7 mouse cellular contexts compared by ENCODE assay signal in genomic region chr16:16526097-16526740, GRCm38 (mm10).
A peak's percentile ranks its signal among the peaks of the same experiment; 100 is the strongest.
DNase-seq lines count a peak whose midpoint lies in the region; ATAC-seq and TF ChIP-seq lines count a peak whose summit lies in the region.

No protein-coding gene starts in this region.

- TF ChIP-seq POLR2A in brain, embryonic 14.5 days (IDR thresholded peaks at IDR 0.05; ENCODE audit: borderline replicate concordance, extremely low read depth, insufficient read depth, insufficient read length, poor library complexity, severe bottlenecking): no peak

- no peaks in the 10 kb centered on the region for H3K27me3 ChIP-seq in lung, embryonic 15.5 days
- H3K27me3 ChIP-seq in heart, embryonic 13.5 days (replicated peaks): no peaks in the 10 kb centered on the region
- no peaks in the 10 kb centered on the region for H3K27me3 ChIP-seq in midbrain, postnatal 0 days (ENCODE audit: insufficient read depth, low read length)
- H3K27me3 ChIP-seq in hindbrain, embryonic 13.5 days: no peaks in the 10 kb centered on the region

- 42% methylated on average over 6 of the region's 6 CpGs for WGBS in lung, embryonic 15.5 days
- 41% methylated on average over 6 of the region's 6 CpGs for WGBS in heart, embryonic 13.5 days
- whole genome bisulfite sequencing in midbrain, postnatal 0 days: 62% methylated on average over 6 of the region's 6 CpGs
- WGBS in hindbrain, embryonic 13.5 days: 61% methylated on average over 6 of the region's 6 CpGs

- H3K9me3 ChIP-seq in lung, embryonic 15.5 days: no peaks in the 10 kb centered on the region
- no peaks in the 10 kb centered on the region for H3K9me3 ChIP-seq in heart, embryonic 13.5 days
- no peaks in the 10 kb centered on the region for H3K9me3 ChIP-seq in midbrain, postnatal 0 days (ENCODE audit: low read length)
- no peaks in the 10 kb centered on the region for H3K9me3 ChIP-seq in hindbrain, embryonic 13.5 days

- no peak overlapping the region for H3K4me3 ChIP-seq in lung, embryonic 15.5 days
- peak overlapping the region; percentile 47 for H3K4me3 ChIP-seq in heart, embryonic 13.5 days
- no peak overlapping the region for H3K4me3 ChIP-seq in midbrain, postnatal 0 days (ENCODE audit: low read depth, low read length)
- no peak overlapping the region for H3K4me3 ChIP-seq in hindbrain, embryonic 13.5 days

- peak overlapping the region; percentile 65 for H3K27ac ChIP-seq in lung, embryonic 15.5 days
- H3K27ac ChIP-seq in heart, embryonic 13.5 days (replicated peaks): peak overlapping the region; percentile 85
- peak overlapping the region; percentile 1; the same call in 1 of the 2 replicates for H3K27ac ChIP-seq in midbrain, postnatal 0 days (ENCODE audit: low read depth, low read length)
- no peak overlapping the region; the same call in 1 of the 2 replicates for H3K27ac ChIP-seq in hindbrain, embryonic 13.5 days

- H3K4me2 ChIP-seq in lung, embryonic 15.5 days: peak overlapping the region; percentile 27
- H3K4me2 ChIP-seq in heart, embryonic 13.5 days: peak overlapping the region; percentile 65
- no peak overlapping the region for H3K4me2 ChIP-seq in midbrain, postnatal 0 days (ENCODE audit: low read depth, low read length, poor library complexity, severe bottlenecking)
- H3K4me2 ChIP-seq in hindbrain, embryonic 13.5 days: no peak overlapping the region

- DNase-seq in lung, postnatal 25 days (ENCODE audit: low spot score): no peak
- DNase-seq in brain, embryonic 14.5 days (ENCODE audit: low read depth): peak; percentile 24
- peak; percentile 9 for DNase-seq in midbrain, postnatal 0 days (ENCODE audit: low spot score)
- no peak for DNase-seq in spleen, postnatal 10 days (ENCODE audit: low spot score in 2 of 2)

- peaks cover 20% of the 10 kb centered on the region for H3K4me1 ChIP-seq in lung, embryonic 15.5 days
- peaks cover 56% of the 10 kb centered on the region for H3K4me1 ChIP-seq in heart, embryonic 13.5 days
- H3K4me1 ChIP-seq in midbrain, postnatal 0 days (ENCODE audit: insufficient read depth, low read length): peaks cover 3% of the 10 kb centered on the region; the same call in 1 of the 2 replicates
- H3K4me1 ChIP-seq in hindbrain, embryonic 13.5 days (replicated peaks): peaks cover 40% of the 10 kb centered on the region

- no peak overlapping the region for H3K9ac ChIP-seq in lung, embryonic 15.5 days
- H3K9ac ChIP-seq in heart, embryonic 13.5 days: peak overlapping the region; percentile 77
- no peak overlapping the region for H3K9ac ChIP-seq in midbrain, postnatal 0 days (replicated peaks; ENCODE audit: low read length, poor library complexity, severe bottlenecking)
- H3K9ac ChIP-seq in hindbrain, embryonic 13.5 days: no peak overlapping the region

- no peaks in the 10 kb centered on the region for H3K36me3 ChIP-seq in lung, embryonic 15.5 days
- H3K36me3 ChIP-seq in heart, embryonic 13.5 days: no peaks in the 10 kb centered on the region
- H3K36me3 ChIP-seq in midbrain, postnatal 0 days (ENCODE audit: insufficient read depth, low read length): no peaks in the 10 kb centered on the region
- H3K36me3 ChIP-seq in hindbrain, embryonic 13.5 days: no peaks in the 10 kb centered on the region

- peak; percentile 31; the same call in 1 of the 2 replicates for ATAC-seq in lung, embryonic 15.5 days (ENCODE audit: borderline replicate concordance, extremely low read depth, low FRiP score, low TSS enrichment)
- ATAC-seq in heart, embryonic 13.5 days (ENCODE audit: extremely low read depth, insufficient number of reproducible peaks, low FRiP score, low TSS enrichment): no peak
- ATAC-seq in midbrain, postnatal 0 days (ENCODE audit: low FRiP score): no peak
- no peak for ATAC-seq in hindbrain, embryonic 13.5 days (ENCODE audit: low FRiP score)

- TF ChIP-seq CTCF in brain, embryonic 14.5 days (IDR thresholded peaks at IDR 0.05; ENCODE audit: borderline replicate concordance, extremely low read depth, insufficient read depth, insufficient read length): no peak
- no peak for TF ChIP-seq CTCF in midbrain, postnatal 0 days (IDR thresholded peaks at IDR 0.05)

Comparison
In these comparisons a context has a peak if more than half of its experiments do, and no peak if none do; other contexts are left out.
1. H3K4me2 ChIP-seq: peak in lung, embryonic 15.5 days (single experiment) and heart, embryonic 13.5 days (single experiment); none in midbrain, postnatal 0 days (single experiment) and hindbrain, embryonic 13.5 days (single experiment).
2. DNase-seq: peak in brain, embryonic 14.5 days (single experiment) and midbrain, postnatal 0 days (single experiment); none in lung, postnatal 25 days (single experiment) and spleen, postnatal 10 days (0 of 2).